Mouse (Mus musculus): Measurements from ENCODE around the gene Dock4. TPM values are rescaled to one million over a fixed set of nuclear protein-coding genes. Genes with fewer than 3 reads are reported as not detected.

The Dock4 gene
- 6.8 and 7.5 TPM in 2 replicates for polyA plus RNA-seq (2012; rRNA removed; ENCODE audit: low replicate concordance)

GRCm38 (mm10) chr12:40445648-40446449 is at the start of gene Dock4, which contains the start of gene Zfp277:
Dock4 (plus strand) TSS chr12:40445952.
Zfp277 (minus strand) TSS chr12:40445902.

Other genes with a start within 250 kb of the Dock4 start
- not detected in 2 replicates for gene Lsmem1, start 246.5 kb upstream of the Dock4 start, polyA plus RNA-seq (2012; rRNA removed; ENCODE audit: low replicate concordance)
- 19.2 and 38.3 TPM in 2 replicates for gene Ifrd1, start 197.4 kb upstream of the Dock4 start, polyA plus RNA-seq (2012; rRNA removed; ENCODE audit: low replicate concordance)
- gene Zfp277, start 50 bp upstream of the Dock4 start, polyA plus RNA-seq (2012; rRNA removed; ENCODE audit: low replicate concordance) = 8.3 and 9.4 TPM in 2 replicates